Mouse (Mus musculus): ENCODE results near the gene H60b.
"Not testable (repeated sequence)": the region's sequence is repeated elsewhere in the genome, so short reads cannot be mapped to it uniquely, and the experiment has no call there.

Gene H60b

GRCm38 (mm10) chr10:22274445-22275057, 116.2 kb downstream of the H60b start:
- DNase-seq = no peak

- DNase-seq = not testable (repeated sequence)
Observed at GRCm38 (mm10) chr10:22278468-22278867, 120.1 kb downstream of the H60b start.

GRCm38 (mm10) chr10:22282816-22283215, 124.4 kb downstream of the H60b start:
- no peak for DNase-seq

GRCm38 (mm10) chr10:22295676-22296075, 137.3 kb downstream of the H60b start:
- DNase-seq = no peak

- no peak for DNase-seq
Observed at GRCm38 (mm10) chr10:22297033-22297762, 138.8 kb downstream of the H60b start.

GRCm38 (mm10) chr10:22297766-22298461, 139.5 kb downstream of the H60b start:
- DNase-seq = no peak

GRCm38 (mm10) chr10:22299324-22299723, 140.9 kb downstream of the H60b start:
- DNase-seq = no peak

GRCm38 (mm10) chr10:22301641-22302040, 143.3 kb downstream of the H60b start:
- DNase-seq = no peak

- no peak for DNase-seq
Observed at GRCm38 (mm10) chr10:22302344-22303057, 144.1 kb downstream of the H60b start.

GRCm38 (mm10) chr10:22303736-22304135, 145.3 kb downstream of the H60b start:
- no peak for DNase-seq

GRCm38 (mm10) chr10:22305801-22306200, 147.4 kb downstream of the H60b start:
- no peak for DNase-seq

- DNase-seq = no peak
Observed at GRCm38 (mm10) chr10:22306452-22306851, 148.1 kb downstream of the H60b start.

- no peak for DNase-seq
Observed at GRCm38 (mm10) chr10:22308221-22308620, 149.8 kb downstream of the H60b start.

- DNase-seq = no peak
Observed at GRCm38 (mm10) chr10:22322858-22323257, 164.5 kb downstream of the H60b start.

All from kidney, postnatal 36 days (tissue).